Mouse (Mus musculus) bone marrow macrophage, adult 2 months (primary cell): Measurements from ENCODE around the gene Il17ra.

Source experiments
- CTCF ChIP-seq: IDR thresholded peaks from 2 replicates; pipeline ENCODE4 v1.5.1; 2012; ENCODE audit warnings: low read depth, mild to moderate bottlenecking, low read length, moderate library complexity
- POLR2A ChIP-seq: IDR thresholded peaks from 2 replicates; pipeline ENCODE4 v1.6.1; 2012; ENCODE audit warnings: mild to moderate bottlenecking, low read depth, low read length, borderline replicate concordance

DNA sequence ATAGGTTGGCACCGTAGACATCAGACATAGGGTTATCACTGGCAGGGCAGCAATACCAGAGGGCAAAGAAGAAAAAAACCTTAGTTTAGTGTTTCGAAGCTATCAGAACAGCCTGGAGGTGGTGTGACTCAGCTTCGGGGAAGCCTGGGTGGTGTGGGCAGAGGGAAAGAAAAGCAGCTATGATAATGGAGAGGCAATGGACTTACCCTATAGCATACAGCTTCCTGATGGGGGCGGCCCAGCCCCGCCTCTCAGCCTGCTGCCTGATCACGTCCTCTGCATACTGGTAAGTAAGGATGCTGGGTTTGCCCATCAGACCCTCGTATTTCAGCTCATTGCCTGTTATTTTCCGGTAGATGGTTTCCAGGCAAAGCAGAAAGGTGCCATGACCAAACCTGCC, 47.4 kb downstream of the Il17ra start:
- TF ChIP-seq POLR2A = no peak
- TF ChIP-seq CTCF = no peak
